Mouse (Mus musculus) intestine, postnatal 0 days (tissue): ENCODE data around the gene Nfix. TPM values are rescaled to one million over a fixed set of nuclear protein-coding genes. Genes with fewer than 3 reads are reported as not detected.

Experiments used
- ATAC-seq: fragments of 200-750 bp; cut with Nextera tagmentation; 2 replicates; pipeline ENCODE4 v1.8.0; 2017; ENCODE audit warnings: mild to moderate bottlenecking, moderate TSS enrichment, moderate library complexity
- H3K27ac ChIP-seq: fragments of 300-500 bp; sonication (generic); 2 replicates; pipeline ENCODE4 v1.5.1; 2014; ENCODE audit warnings: mild to moderate bottlenecking, low read depth, low read length, moderate library complexity
- H3K27me3 ChIP-seq: fragments of 300-500 bp; sonication (generic); replicated peaks from 2 replicates; pipeline ENCODE4 v1.6.1; 2014; ENCODE audit warnings: low read length, mixed read lengths; ENCODE audit not compliant: control insufficient read depth, insufficient read depth
- H3K36me3 ChIP-seq: fragments of 300-500 bp; sonication (generic); 2 replicates; pipeline ENCODE4 v1.6.1; 2014; ENCODE audit warnings: mild to moderate bottlenecking, moderate library complexity; ENCODE audit not compliant: control insufficient read depth, insufficient read depth
- H3K4me1 ChIP-seq: fragments of 300-500 bp; sonication (generic); replicated peaks from 2 replicates; pipeline ENCODE4 v1.6.1; 2014; ENCODE audit warnings: antibody characterized with exemption, low read length, mixed read lengths; ENCODE audit not compliant: control insufficient read depth, insufficient read depth
- H3K4me2 ChIP-seq: fragments of 300-500 bp; sonication (generic); replicated peaks from 2 replicates; pipeline ENCODE4 v1.6.1; 2014; ENCODE audit warnings: low read depth, mild to moderate bottlenecking, moderate library complexity
- H3K4me3 ChIP-seq: fragments of 300-500 bp; sonication (generic); 2 replicates; pipeline ENCODE4 v1.5.1; 2014; ENCODE audit warnings: low read depth, low read length
- H3K9ac ChIP-seq: fragments of 300-500 bp; sonication (generic); 2 replicates; pipeline ENCODE4 v1.6.1; 2014; ENCODE audit warnings: mild to moderate bottlenecking, low read depth, low read length
- H3K9me3 ChIP-seq: fragments of 300-500 bp; sonication (generic); 2 replicates; pipeline ENCODE4 v1.6.1; 2016; ENCODE audit warnings: mixed run types; ENCODE audit not compliant: control insufficient read depth
- CTCF ChIP-seq: sonication (generic); IDR thresholded peaks from 2 replicates; pipeline ENCODE4 v1.5.1; 2016; ENCODE audit warnings: low read depth, mild to moderate bottlenecking, control low read depth, antibody characterized with exemption, moderate library complexity
- WGBS: fragments of 180-500 bp; shearing (Covaris S2); extraction: QIAGEN DNeasy Blood & Tissue Kit; methylation state at CpG from one replicate; pipeline ENCODE4 v1.1.7; 2014; 5-methylcytosine and 5-hydroxymethylcytosine counted together
- polyA plus RNA-seq: library from polyadenylated mRNA; unstranded; fragments of >200 nt; fragmentation: Nextera tagmentation; extraction: Ambion mirVana; gene quantifications from 2 replicates; pipeline ENCODE4 v1.2.1, GENCODE M21; 2015

Nfix gene
- polyA plus RNA-seq, 1 experiment from 2014 or later, result 12.0 TPM

- Histone ChIP-seq H3K9ac (no peak overlapping the region), H3K27ac (peak overlapping the region; percentile 41; the same call in 1 of the 2 replicates), H3K4me2 (peak overlapping the region; percentile 77), H3K27me3 (no peaks in the 10 kb centered on the region), H3K9me3 (no peaks in the 10 kb centered on the region), H3K4me3 (peak overlapping the region; percentile 94; the same call in 1 of the 2 replicates), H3K36me3 (peaks cover 39% of the 10 kb centered on the region), H3K4me1 (peaks cover 7% of the 10 kb centered on the region; the same call in 1 of the 2 replicates)
- WGBS, result 65% methylated on average over 9 of the region's 9 CpGs
- TF ChIP-seq CTCF, result no peak
- ATAC-seq, result no peak
These were observed 44.4 kb upstream of the Nfix start for GRCm38 (mm10) chr8:84844397-84845070.

GRCm38 (mm10) chr8:84841514-84841913 lies 41.4 kb upstream of the Nfix start:
- peak overlapping the region; percentile 24; the same call in 1 of the 2 replicates for H3K27ac ChIP-seq
- ATAC-seq, result no peak
- TF ChIP-seq CTCF, result no peak
- 70% methylated on average over 1 of the region's 1 CpGs for WGBS
- H3K4me1 ChIP-seq, result peaks cover 3% of the 10 kb centered on the region; the same call in 1 of the 2 replicates
- no peak overlapping the region for H3K4me2 ChIP-seq
- no peak overlapping the region for H3K9ac ChIP-seq
- H3K9me3 ChIP-seq, result no peaks in the 10 kb centered on the region
- peaks cover 61% of the 10 kb centered on the region for H3K36me3 ChIP-seq
- H3K4me3 ChIP-seq, result no peak overlapping the region
- H3K27me3 ChIP-seq, result no peaks in the 10 kb centered on the region

DNA sequence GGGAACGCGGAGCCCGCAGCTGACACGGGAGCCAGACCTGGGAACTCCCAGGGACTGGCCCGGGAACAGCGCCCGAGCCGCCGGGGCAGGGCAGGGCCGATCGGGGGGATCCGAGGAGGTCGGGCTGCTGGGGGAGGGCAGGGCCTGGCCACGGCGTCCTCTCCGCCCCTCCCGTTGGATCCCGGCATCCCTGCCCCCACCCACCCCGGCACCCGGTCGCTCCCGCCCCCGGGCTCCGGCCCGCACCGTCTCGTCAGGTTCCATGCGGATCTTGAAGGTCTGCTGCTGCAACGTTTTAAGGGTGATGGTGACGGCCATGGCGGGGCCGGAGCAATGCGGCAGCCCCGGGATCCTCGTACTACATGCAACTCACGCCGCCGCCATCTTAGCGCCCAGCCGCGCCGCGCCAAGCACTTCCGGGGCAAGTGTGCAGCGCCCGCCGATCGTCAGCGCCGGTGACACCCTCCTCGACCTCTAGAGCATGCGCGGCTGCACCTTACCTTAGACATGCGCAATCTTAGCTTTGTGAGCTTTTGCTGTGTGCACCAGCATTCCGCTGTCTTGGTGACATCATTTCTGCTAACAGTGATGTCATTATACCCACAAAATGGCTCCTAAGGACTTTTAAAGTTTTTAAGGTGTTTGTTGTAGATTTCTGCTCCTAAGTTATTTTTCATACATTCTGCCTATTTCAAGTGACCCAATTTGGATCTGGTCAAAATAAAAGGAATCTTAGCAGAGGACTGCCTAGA lies 40.3 kb upstream of the Nfix start, which contains the start of gene Rad23a:
Gene Rad23a, minus strand, starts transcription at position 418 of the 752 bp plus-strand sequence.
- Histone ChIP-seq H3K4me2 (peak within 1 kb of the TSS; percentile 78), H3K27me3 (no peaks in the 10 kb centered on the region), H3K9ac (peak within 1 kb of the TSS; percentile 73), H3K36me3 (peaks cover 72% of the 10 kb centered on the region), H3K4me3 (peak within 1 kb of the TSS; percentile 77), H3K9me3 (no peaks in the 10 kb centered on the region), H3K27ac (peak within 1 kb of the TSS; percentile 80), H3K4me1 (peaks cover 3% of the 10 kb centered on the region; the same call in 1 of the 2 replicates)
- no peak for TF ChIP-seq CTCF
- 0% methylated on average over 55 of the region's 55 CpGs for WGBS
- peak; percentile 94 for ATAC-seq

GRCm38 (mm10) chr8:84839875-84840247 lies 39.7 kb upstream of the Nfix start:
- no peak for TF ChIP-seq CTCF
- WGBS, result under 1% methylated on average over 7 of the region's 7 CpGs
- peak overlapping the region; percentile 77 for H3K4me3 ChIP-seq
- no peak for ATAC-seq
- H3K4me1 ChIP-seq, result no peaks in the 10 kb centered on the region; the same call in 1 of the 2 replicates
- H3K27me3 ChIP-seq, result no peaks in the 10 kb centered on the region
- H3K9me3 ChIP-seq, result no peaks in the 10 kb centered on the region
- peak overlapping the region; percentile 73 for H3K9ac ChIP-seq
- peak overlapping the region; percentile 78 for H3K4me2 ChIP-seq
- peaks cover 70% of the 10 kb centered on the region for H3K36me3 ChIP-seq
- H3K27ac ChIP-seq, result peak overlapping the region; percentile 80

GRCm38 (mm10) chr8:84839411-84839810 lies 39.3 kb upstream of the Nfix start:
- H3K9me3 ChIP-seq, result no peaks in the 10 kb centered on the region
- no peak for ATAC-seq
- no peaks in the 10 kb centered on the region for H3K4me1 ChIP-seq
- H3K4me2 ChIP-seq, result peak overlapping the region; percentile 78
- no peaks in the 10 kb centered on the region for H3K27me3 ChIP-seq
- H3K9ac ChIP-seq, result no peak overlapping the region
- no peak for TF ChIP-seq CTCF
- peaks cover 70% of the 10 kb centered on the region for H3K36me3 ChIP-seq
- WGBS, result 77% methylated on average over 2 of the region's 2 CpGs
- no peak overlapping the region for H3K27ac ChIP-seq
- H3K4me3 ChIP-seq, result peak overlapping the region; percentile 77; the same call in 1 of the 2 replicates

- Histone ChIP-seq H3K4me1 (no peaks in the 10 kb centered on the region), H3K36me3 (peaks cover 68% of the 10 kb centered on the region), H3K9ac (no peak overlapping the region), H3K27me3 (no peaks in the 10 kb centered on the region), H3K27ac (no peak overlapping the region; the same call in 1 of the 2 replicates), H3K9me3 (no peaks in the 10 kb centered on the region), H3K4me2 (no peak overlapping the region), H3K4me3 (no peak overlapping the region)
- TF ChIP-seq CTCF, result no peak
- no peak for ATAC-seq
- 79% methylated on average over 5 of the region's 5 CpGs for WGBS
These were observed 38.4 kb upstream of the Nfix start for GRCm38 (mm10) chr8:84838513-84838912.
